Mouse (Mus musculus) stomach, embryonic 15.5 days (tissue): ENCODE measurements around the gene Slc39a5. TPM values are rescaled to one million over a fixed set of nuclear protein-coding genes. Genes with fewer than 3 reads are reported as not detected.

Experiments
- ATAC-seq: fragments of 200-750 bp; cut with Nextera tagmentation; 2 replicates; pipeline ENCODE4 v1.8.0; 2017; ENCODE audit warnings: low read depth, moderate number of reproducible peaks, moderate TSS enrichment; ENCODE audit not compliant: insufficient read depth, low FRiP score
- H3K27ac ChIP-seq: fragments of 300-500 bp; sonication (generic); 2 replicates; pipeline ENCODE4 v1.5.1; 2015; ENCODE audit warnings: mild to moderate bottlenecking, inconsistent platforms
- H3K27me3 ChIP-seq: fragments of 300-500 bp; sonication (generic); replicated peaks from 2 replicates; pipeline ENCODE4 v1.6.1; 2015; ENCODE audit warnings: inconsistent platforms
- H3K36me3 ChIP-seq: fragments of 300-500 bp; sonication (generic); 2 replicates; pipeline ENCODE4 v1.6.1; 2015; ENCODE audit warnings: inconsistent platforms
- H3K4me1 ChIP-seq: fragments of 300-500 bp; sonication (generic); 2 replicates; pipeline ENCODE4 v1.6.1; 2015; ENCODE audit warnings: inconsistent platforms
- H3K4me2 ChIP-seq: fragments of 300-500 bp; sonication (generic); 2 replicates; pipeline ENCODE4 v1.6.1; 2015; ENCODE audit warnings: mild to moderate bottlenecking, inconsistent platforms
- H3K4me3 ChIP-seq: fragments of 300-500 bp; sonication (generic); replicated peaks from 2 replicates; pipeline ENCODE4 v1.5.1; 2015; ENCODE audit warnings: inconsistent platforms
- H3K9ac ChIP-seq: fragments of 300-500 bp; sonication (generic); 2 replicates; pipeline ENCODE4 v1.6.1; 2015; ENCODE audit warnings: inconsistent platforms
- H3K9me3 ChIP-seq: fragments of 300-500 bp; sonication (generic); 2 replicates; pipeline ENCODE4 v1.6.1; 2016; ENCODE audit warnings: inconsistent platforms
- WGBS: fragments of 180-500 bp; shearing (Covaris S2); methylation state at CpG from one replicate; pipeline ENCODE4 v1.1.7; 2015; 5-methylcytosine and 5-hydroxymethylcytosine counted together
- polyA plus RNA-seq: library from polyadenylated mRNA; unstranded; fragments of >200 nt; fragmentation: Nextera tagmentation; extraction: Ambion mirVana; gene quantifications from 2 replicates; pipeline ENCODE4 v1.2.1, GENCODE M21; 2015

Gene Slc39a5
- polyA plus RNA-seq, 1 experiment from 2014 or later: 34.5 TPM

DNA sequence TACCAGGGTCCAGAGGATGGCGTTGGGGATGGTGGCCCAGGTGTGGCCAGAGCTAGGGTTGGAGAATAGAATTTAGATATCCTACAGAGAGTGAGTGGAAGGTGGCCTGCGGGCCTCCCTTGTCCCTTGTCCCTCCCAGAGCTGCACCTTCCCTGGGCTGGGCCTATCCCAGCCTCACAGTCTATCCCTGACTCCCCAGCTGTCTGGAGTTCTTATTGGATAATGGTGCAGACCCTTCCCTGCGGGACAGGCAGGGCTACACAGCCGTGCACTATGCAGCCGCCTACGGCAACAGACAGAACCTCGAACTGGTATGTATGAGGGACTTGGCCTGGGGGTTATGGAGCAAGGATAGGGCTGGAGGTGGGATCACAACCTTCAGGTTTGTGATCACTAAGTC lies 15.1 kb downstream of the Slc39a5 start:
- Histone ChIP-seq H3K4me1 (no peaks in the 10 kb centered on the region), H3K27ac (no peak overlapping the region), H3K4me2 (no peak overlapping the region), H3K9ac (no peak overlapping the region), H3K27me3 (no peaks in the 10 kb centered on the region), H3K9me3 (no peaks in the 10 kb centered on the region), H3K4me3 (no peak overlapping the region), H3K36me3 (peaks cover 80% of the 10 kb centered on the region)
- 91% methylated on average over 7 of the region's 7 CpGs for WGBS
- ATAC-seq: no peak

DNA sequence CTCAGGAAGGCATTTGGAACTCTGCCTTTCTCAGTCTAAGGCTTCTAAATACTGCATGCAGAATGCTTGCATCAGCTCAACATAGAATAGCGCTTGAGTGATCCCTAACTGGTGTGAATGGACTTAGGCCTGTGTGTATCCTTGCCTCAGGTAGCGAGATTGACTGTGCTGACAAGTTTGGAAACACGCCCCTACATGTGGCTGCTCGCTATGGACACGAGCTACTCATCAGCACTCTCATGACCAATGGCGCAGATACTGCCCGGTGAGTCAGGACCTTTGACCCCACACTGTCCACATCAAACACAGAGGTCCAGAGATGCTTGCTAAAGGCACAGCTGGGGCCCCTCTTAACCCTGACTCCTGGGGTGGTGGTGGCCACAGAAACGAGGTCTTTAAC lies 18.5 kb downstream of the Slc39a5 start:
- 83% methylated on average over 8 of the region's 8 CpGs for WGBS
- Histone ChIP-seq H3K9me3 (no peaks in the 10 kb centered on the region), H3K9ac (no peak overlapping the region), H3K4me1 (peaks cover 14% of the 10 kb centered on the region), H3K27ac (no peak overlapping the region), H3K27me3 (no peaks in the 10 kb centered on the region), H3K4me3 (no peak overlapping the region), H3K4me2 (no peak overlapping the region), H3K36me3 (peaks cover 63% of the 10 kb centered on the region)
- ATAC-seq: no peak

DNA sequence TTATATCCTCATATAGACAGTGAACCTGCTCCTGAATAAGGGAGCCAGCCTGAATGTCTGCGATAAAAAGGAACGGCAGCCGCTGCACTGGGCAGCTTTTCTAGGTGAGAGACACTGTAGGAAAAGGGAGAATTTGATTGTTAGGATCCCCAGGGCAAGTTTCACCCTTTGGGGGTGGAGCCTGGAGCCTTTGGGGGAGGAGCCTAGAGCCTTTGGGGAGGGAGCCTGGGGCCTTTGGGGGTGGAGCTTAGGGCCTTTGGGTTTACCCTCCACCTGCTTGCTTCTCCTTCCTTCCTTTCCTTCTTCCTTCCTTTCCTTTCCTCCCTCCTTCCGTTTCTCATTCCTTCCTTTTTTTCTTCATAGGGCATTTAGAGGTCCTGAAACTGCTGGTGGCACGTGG lies 20.5 kb downstream of the Slc39a5 start:
- Histone ChIP-seq H3K27me3 (no peaks in the 10 kb centered on the region), H3K36me3 (peaks cover 48% of the 10 kb centered on the region), H3K4me2 (no peak overlapping the region), H3K4me3 (no peak overlapping the region), H3K27ac (no peak overlapping the region), H3K9ac (no peak overlapping the region), H3K9me3 (no peaks in the 10 kb centered on the region), H3K4me1 (peaks cover 19% of the 10 kb centered on the region)
- WGBS: 87% methylated on average over 5 of the region's 5 CpGs
- no peak for ATAC-seq

DNA sequence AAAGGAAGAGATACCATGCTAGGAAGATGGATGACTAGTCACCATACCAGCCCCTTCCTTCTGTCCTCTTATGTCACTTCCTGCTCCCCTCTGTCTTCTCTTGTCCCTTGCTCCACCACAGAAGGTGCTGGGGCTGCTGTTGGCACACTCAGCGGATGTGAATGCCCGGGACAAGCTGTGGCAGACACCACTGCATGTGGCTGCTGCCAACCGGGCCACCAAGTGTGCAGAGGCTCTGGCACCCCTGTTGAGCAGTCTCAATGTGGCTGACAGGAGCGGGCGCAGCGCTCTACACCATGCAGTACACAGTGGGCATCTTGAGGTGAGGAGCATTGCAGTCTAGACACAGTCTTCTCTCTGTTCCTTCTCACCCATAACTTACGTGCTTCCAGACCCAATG lies 21.8 kb downstream of the Slc39a5 start:
- 94% methylated on average over 7 of the region's 7 CpGs for WGBS
- Histone ChIP-seq H3K27ac (no peak overlapping the region), H3K36me3 (peaks cover 39% of the 10 kb centered on the region), H3K27me3 (no peaks in the 10 kb centered on the region), H3K4me3 (no peak overlapping the region), H3K4me1 (peaks cover 19% of the 10 kb centered on the region), H3K9me3 (no peaks in the 10 kb centered on the region), H3K9ac (no peak overlapping the region), H3K4me2 (no peak overlapping the region)
- ATAC-seq: no peak

DNA sequence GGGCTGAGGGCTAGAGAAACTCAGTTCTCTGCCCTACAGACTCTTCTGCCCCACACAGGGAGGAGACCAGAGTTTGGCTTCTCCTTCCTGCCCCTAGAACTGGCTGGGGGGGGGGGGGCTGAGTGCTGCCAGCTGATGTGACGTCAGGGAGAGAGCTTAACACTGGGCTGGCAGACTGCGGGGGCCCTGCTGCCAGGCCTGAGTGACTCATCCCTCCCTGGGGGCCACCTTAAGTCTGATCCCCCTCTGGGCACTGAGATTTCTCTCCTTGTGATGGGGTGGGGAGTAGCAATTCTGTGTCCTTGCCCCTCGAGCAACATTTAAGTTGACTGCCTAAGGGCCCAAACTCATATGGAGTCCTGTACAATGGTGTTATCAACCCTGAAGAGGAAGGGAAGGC lies 22.6 kb downstream of the Slc39a5 start:
- no peak overlapping the region for H3K9ac ChIP-seq
- no peaks in the 10 kb centered on the region for H3K9me3 ChIP-seq
- H3K4me3 ChIP-seq: peak overlapping the region; percentile 61; the same call in 1 of the 2 replicates
- peaks cover 32% of the 10 kb centered on the region for H3K36me3 ChIP-seq
- no peaks in the 10 kb centered on the region for H3K27me3 ChIP-seq
- H3K4me2 ChIP-seq: peak overlapping the region; percentile 68
- H3K4me1 ChIP-seq: peaks cover 19% of the 10 kb centered on the region
- no peak overlapping the region for H3K27ac ChIP-seq
- 70% methylated on average over 3 of the region's 3 CpGs for WGBS
- ATAC-seq: no peak

DNA sequence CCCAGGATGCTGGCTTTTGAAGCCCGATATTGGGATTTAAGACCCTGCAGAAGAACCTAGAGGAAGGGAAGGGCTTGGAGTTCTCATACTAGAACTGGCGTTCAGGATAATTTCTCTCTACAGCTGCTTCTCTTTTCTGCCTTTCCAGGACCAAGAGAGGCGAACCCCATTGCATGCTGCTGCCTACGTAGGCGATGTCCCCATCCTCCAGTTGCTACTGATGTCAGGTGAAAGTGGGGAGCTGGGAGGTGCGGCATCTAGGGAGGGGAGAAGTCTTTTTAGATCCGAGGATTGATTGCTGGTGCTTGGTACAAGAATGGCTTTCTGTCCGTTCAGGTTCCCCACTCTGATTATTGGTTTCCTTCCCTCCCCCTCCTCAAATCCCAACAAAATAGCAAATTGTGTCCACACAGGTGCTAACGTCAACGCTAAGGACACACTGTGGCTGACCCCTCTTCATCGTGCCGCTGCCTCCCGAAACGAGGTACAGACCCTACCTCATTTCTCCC lies 23.0 kb downstream of the Slc39a5 start:
- no peak for ATAC-seq
- Histone ChIP-seq H3K9ac (peak overlapping the region; percentile 70), H3K4me1 (peaks cover 19% of the 10 kb centered on the region), H3K9me3 (no peaks in the 10 kb centered on the region), H3K4me2 (peak overlapping the region; percentile 68), H3K27ac (peak overlapping the region; percentile 91; the same call in 1 of the 2 replicates), H3K4me3 (peak overlapping the region; percentile 61), H3K36me3 (peaks cover 31% of the 10 kb centered on the region; the same call in 1 of the 2 replicates), H3K27me3 (no peaks in the 10 kb centered on the region)
- WGBS: 51% methylated on average over 14 of the region's 14 CpGs

DNA sequence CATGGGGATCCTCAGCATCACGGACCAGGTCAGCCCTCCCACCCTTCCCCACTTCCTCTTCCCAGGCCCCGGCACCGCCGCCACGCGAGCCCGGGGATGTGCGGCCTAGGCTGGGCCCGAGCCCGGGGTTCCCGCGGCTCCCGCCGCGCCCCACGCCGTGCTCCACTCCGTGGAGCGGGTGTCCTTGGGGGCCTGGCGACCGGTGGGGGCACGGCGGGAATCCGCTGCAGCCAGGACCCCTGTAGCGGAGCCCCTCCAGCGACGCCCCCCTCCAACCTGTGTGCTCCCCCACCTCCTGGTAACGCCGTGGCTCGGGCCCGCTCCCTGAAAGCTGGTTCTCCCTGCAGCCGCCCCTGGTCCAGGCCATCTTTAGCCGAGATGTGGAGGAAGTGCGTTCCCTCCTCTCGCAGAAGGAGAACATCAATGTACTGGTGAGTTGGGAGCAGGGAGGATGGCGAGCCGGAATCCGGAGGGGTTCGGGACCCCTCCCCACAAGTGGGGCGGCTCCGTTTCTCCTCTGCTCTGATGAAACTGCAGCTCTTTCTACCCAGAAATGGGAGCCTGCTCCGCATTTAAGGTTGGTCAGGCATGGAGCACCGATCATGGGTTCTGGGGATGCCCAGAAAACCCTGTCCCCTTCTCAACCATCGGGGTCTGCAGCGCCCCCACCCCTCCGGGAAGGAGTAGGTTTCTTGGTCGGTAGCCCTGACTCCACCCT lies 23.6 kb downstream of the Slc39a5 start:
- under 1% methylated on average over 41 of the region's 47 CpGs for WGBS
- ATAC-seq: peak; percentile 67

DNA sequence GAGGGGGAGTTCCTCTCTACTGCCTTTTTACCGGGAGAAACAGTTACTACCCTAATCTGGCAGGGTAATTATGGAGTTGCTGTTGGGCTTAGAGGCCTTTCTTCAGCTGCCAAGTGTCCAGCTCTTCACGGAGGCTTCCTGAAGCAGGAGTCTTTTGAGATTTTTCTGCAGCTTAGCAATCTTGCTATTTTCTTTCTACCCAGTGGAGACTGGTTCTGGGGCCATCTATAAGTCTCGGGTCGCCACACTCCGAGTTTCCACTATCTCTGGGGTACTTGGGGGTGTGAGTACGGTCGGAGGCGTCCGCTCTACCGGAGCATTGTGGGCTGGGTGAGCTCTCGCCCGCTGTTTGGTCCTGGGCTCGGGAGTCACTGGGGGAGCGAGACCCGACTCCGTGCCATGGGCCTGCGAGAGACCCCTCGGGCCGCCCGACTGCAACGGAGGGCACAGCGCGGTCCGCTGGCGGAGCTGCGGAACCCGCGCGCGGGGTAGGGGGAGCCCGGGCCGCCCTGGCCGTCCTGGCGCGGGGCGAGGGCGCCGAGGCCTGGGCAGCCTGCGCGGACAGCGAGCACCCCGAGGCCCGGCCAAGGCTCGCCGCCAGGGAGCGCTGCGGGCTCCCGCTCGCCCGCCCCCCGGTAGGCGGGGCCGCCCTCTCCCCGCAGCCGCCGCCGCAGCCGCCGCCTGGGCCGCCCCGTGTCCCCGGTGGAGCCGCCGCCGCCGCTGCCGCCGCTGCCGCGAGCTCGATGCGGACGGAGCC lies 24.4 kb downstream of the Slc39a5 start, which contains the start of gene Ankrd52:
Ankrd52 (plus strand) TSS at position 661 of the 757 bp plus-strand sequence.
- peaks cover 20% of the 10 kb centered on the region; the same call in 1 of the 2 replicates for H3K36me3 ChIP-seq
- no peaks in the 10 kb centered on the region for H3K27me3 ChIP-seq
- peak; percentile 91 for ATAC-seq
- peak within 1 kb of the TSS; percentile 80 for H3K4me2 ChIP-seq
- under 1% methylated on average over 71 of the region's 73 CpGs for WGBS
- peaks cover 19% of the 10 kb centered on the region for H3K4me1 ChIP-seq
- H3K9ac ChIP-seq: peak within 1 kb of the TSS; percentile 89
- H3K4me3 ChIP-seq: peak within 1 kb of the TSS; percentile 61
- H3K27ac ChIP-seq: peak within 1 kb of the TSS; percentile 91
- H3K9me3 ChIP-seq: no peaks in the 10 kb centered on the region

More for the DNA sequence above, 23.6 kb downstream of the Slc39a5 start:
- H3K4me2 ChIP-seq: peak overlapping the region; percentile 68
- no peaks in the 10 kb centered on the region for H3K27me3 ChIP-seq
- peaks cover 28% of the 10 kb centered on the region; the same call in 1 of the 2 replicates for H3K36me3 ChIP-seq
- H3K4me1 ChIP-seq: peaks cover 19% of the 10 kb centered on the region
- H3K4me3 ChIP-seq: peak overlapping the region; percentile 61
- H3K9ac ChIP-seq: peak overlapping the region; percentile 70
- H3K27ac ChIP-seq: peak overlapping the region; percentile 91
- H3K9me3 ChIP-seq: no peaks in the 10 kb centered on the region

DNA sequence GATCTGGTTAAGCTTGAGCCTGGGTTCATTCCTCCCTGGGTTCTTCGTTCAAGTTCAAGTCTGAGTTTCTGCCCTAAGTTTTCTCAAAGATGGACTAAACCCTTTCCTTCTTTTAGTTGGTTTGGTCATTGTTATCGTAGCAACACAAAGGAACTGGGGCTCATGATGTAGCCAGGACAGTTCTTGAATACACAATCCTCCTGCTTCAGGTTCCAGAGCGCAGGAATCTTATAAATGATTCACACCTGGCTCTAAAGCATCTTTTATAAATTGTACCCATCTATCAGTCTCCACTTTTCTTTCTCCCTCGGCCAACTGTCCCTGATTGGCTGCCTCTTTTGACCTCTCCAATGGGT lies 25.0 kb downstream of the Slc39a5 start:
- Histone ChIP-seq H3K27ac (peak overlapping the region; percentile 91), H3K4me1 (peaks cover 19% of the 10 kb centered on the region), H3K4me2 (peak overlapping the region; percentile 80), H3K4me3 (peak overlapping the region; percentile 61), H3K9ac (no peak overlapping the region; the same call in 1 of the 2 replicates), H3K27me3 (no peaks in the 10 kb centered on the region), H3K9me3 (no peaks in the 10 kb centered on the region), H3K36me3 (peaks cover 16% of the 10 kb centered on the region; the same call in 1 of the 2 replicates)
- 51% methylated on average over 4 of the region's 4 CpGs for WGBS
- no peak for ATAC-seq

DNA sequence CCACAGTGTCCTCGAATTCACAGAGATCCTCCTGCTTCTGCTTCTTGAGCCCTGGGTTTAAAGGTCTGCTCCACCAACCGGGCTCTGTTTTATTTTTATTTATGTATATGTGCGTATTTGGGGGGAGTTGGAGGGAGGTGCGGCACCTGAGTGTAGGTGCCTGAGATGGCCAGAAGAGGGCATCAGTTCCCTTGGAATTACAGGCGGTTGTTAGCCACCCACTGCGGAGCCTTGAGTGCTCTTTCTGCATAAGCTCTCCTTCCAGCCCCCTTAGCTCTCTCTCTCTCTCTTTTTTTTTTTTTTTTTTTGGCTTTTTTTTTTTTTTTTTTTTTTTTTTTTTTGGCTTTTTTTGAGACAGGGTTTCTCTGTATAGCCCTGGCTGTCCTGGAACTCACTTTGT lies 26.6 kb downstream of the Slc39a5 start:
- Histone ChIP-seq H3K36me3 (peaks cover 3% of the 10 kb centered on the region; the same call in 1 of the 2 replicates), H3K4me3 (no peak overlapping the region), H3K27me3 (no peaks in the 10 kb centered on the region), H3K4me1 (peaks cover 22% of the 10 kb centered on the region), H3K4me2 (no peak overlapping the region), H3K9ac (no peak overlapping the region), H3K27ac (no peak overlapping the region), H3K9me3 (no peaks in the 10 kb centered on the region)
- 77% methylated on average over 6 of the region's 6 CpGs for WGBS
- no peak for ATAC-seq

DNA sequence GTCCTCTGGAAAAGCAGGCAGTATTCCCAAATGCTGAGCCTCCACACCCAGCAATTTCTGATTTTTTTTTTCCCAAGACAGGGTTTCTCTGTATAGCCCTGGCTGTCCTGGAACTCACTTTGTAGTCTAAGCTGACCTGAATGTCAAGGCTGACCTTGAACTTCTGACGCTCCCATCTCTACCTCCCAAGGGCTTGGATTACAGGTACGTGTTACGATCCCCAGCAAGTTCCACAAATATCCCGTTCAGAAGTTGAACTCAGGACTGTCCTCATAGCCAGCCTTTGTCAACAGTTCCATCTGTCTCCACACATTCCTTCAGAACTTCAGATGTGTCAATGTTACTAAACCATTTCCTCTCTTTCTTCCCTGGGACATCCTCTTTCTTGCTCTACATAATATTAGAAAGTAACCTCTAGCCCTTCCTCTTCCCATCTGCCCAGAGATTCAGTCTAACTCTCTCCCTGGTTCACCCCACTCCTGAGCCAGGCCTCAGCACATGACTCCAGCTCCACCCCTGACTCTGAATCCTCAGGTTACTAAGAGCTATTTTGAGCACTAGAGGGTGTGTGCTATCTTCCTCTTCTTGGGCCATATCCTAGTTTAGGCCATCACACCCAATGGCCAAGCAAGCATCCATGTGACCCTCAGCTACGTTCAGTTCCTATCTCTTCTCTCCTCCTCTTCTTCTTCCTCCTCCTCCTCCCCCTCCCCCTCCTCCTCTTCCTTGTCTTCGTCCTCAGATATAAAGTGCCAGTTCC lies 27.9 kb downstream of the Slc39a5 start:
- H3K4me1 ChIP-seq: peaks cover 18% of the 10 kb centered on the region

More for the DNA sequence above, 27.9 kb downstream of the Slc39a5 start:
- no peak overlapping the region for H3K9ac ChIP-seq
- H3K4me2 ChIP-seq: no peak overlapping the region
- no peak overlapping the region for H3K4me3 ChIP-seq
- no peak overlapping the region for H3K27ac ChIP-seq
- H3K27me3 ChIP-seq: no peaks in the 10 kb centered on the region
- H3K9me3 ChIP-seq: no peaks in the 10 kb centered on the region
- H3K36me3 ChIP-seq: no peaks in the 10 kb centered on the region
- no peak for ATAC-seq
- WGBS: 78% methylated on average over 6 of the region's 6 CpGs
